In genomic region chr11:3403024-3403423, GRCm38 (mm10) we compare ENCODE assay signal across 19 mouse cellular contexts. TPM values are rescaled to one million over a fixed set of nuclear protein-coding genes. Genes with fewer than 3 reads are reported as not detected.
DNase-seq lines count a peak whose midpoint lies in the region; ATAC-seq and TF ChIP-seq lines count a peak whose summit lies in the region.
"Had no signal": no experiment of that assay in that cellular context is flagged by ENCODE, and none has a peak within 500 bp of the region (broad histone marks: within the 10 kb centered on the region; RNA-seq: fewer than 3 reads in every experiment).

No protein-coding gene starts in this region.

- no peaks in the 10 kb centered on the region for H3K36me3 ChIP-seq in lung, postnatal 0 days (ENCODE audit: insufficient read depth, low read length)
- peaks cover 7% of the 10 kb centered on the region; the same call in 1 of the 2 replicates for H3K36me3 ChIP-seq in liver, embryonic 12.5 days
- H3K36me3 ChIP-seq: forebrain, embryonic 15.5 days; limb, embryonic 10.5 days had no signal

- H3K9me3 ChIP-seq in lung, postnatal 0 days (ENCODE audit: low read length) = no peaks in the 10 kb centered on the region
- H3K9me3 ChIP-seq in liver, embryonic 12.5 days (replicated peaks) = no peaks in the 10 kb centered on the region
- H3K9me3 ChIP-seq: forebrain, embryonic 15.5 days; limb, embryonic 10.5 days had no signal

- H3K9ac ChIP-seq in lung, postnatal 0 days (replicated peaks; ENCODE audit: low read depth) = no peak overlapping the region
- H3K9ac ChIP-seq in liver, embryonic 12.5 days = peak overlapping the region; percentile 52; the same call in 1 of the 2 replicates
- H3K9ac ChIP-seq: forebrain, embryonic 15.5 days had no signal

- no peak overlapping the region for H3K27ac ChIP-seq in lung, postnatal 0 days (ENCODE audit: low read length)
- H3K27ac ChIP-seq in liver, embryonic 12.5 days = peak overlapping the region; percentile 88
- H3K27ac ChIP-seq: forebrain, embryonic 15.5 days; left cerebral cortex, adult 2 months; limb, embryonic 10.5 days had no signal

- TF ChIP-seq EP300 in lung, postnatal 0 days (IDR thresholded peaks at IDR 0.05) = no peak

- 80% methylated on average over 3 of the region's 3 CpGs for WGBS in lung, postnatal 0 days
- WGBS in liver, embryonic 12.5 days (ENCODE audit: insufficient replicate concordance) = 30% methylated on average over 3 of the region's 3 CpGs

- peak; percentile 18 for DNase-seq in lung, postnatal 0 days (ENCODE audit: low spot score)
- no peak for DNase-seq in lung, postnatal 36 days
- peak; percentile 69 for DNase-seq in c-Kit-positive CD71-positive TER-119-negative erythroid progenitor cells, embryonic 14.5 days (ENCODE audit: low read depth)
- DNase-seq in gastrocnemius, postnatal 10 days = no peak
- no peak for DNase-seq in cerebellum, adult 9-10 months
- DNase-seq: adrenal gland, postnatal 14 days; cerebellum, postnatal 14 days; heart, adult 11 months; heart, postnatal 4 days; kidney, adult 18-20 months; lung, adult 2 months had no signal

- ATAC-seq in lung, postnatal 0 days = no peak
- peak; percentile 91 for ATAC-seq in liver, embryonic 12.5 days
- peak; percentile 83 for ATAC-seq in megakaryocyte progenitor cell, adult 5-6 weeks (replicated peaks; ENCODE audit: poor library complexity)
- ATAC-seq in cerebellum, adult (ENCODE audit: insufficient number of reproducible peaks, low FRiP score, low TSS enrichment) = no peak
- ATAC-seq: forebrain, embryonic 15.5 days; hindbrain, embryonic 16.5 days had no signal

- no peak for TF ChIP-seq CTCF in lung, postnatal 0 days (IDR thresholded peaks at IDR 0.05)

- no peaks in the 10 kb centered on the region; the same call in 1 of the 2 replicates for H3K4me1 ChIP-seq in lung, postnatal 0 days (ENCODE audit: insufficient read depth, low read depth, low read length)
- H3K4me1 ChIP-seq in liver, embryonic 12.5 days = peaks cover 68% of the 10 kb centered on the region

- H3K27me3 ChIP-seq in lung, postnatal 0 days (replicated peaks; ENCODE audit: insufficient read depth, low read length) = no peaks in the 10 kb centered on the region
- H3K27me3 ChIP-seq in liver, embryonic 12.5 days (replicated peaks) = no peaks in the 10 kb centered on the region
- H3K27me3 ChIP-seq: forebrain, embryonic 15.5 days had no signal

- H3K4me3 ChIP-seq in lung, postnatal 0 days (ENCODE audit: low read depth, low read length) = no peak overlapping the region
- no peak overlapping the region; the same call in 1 of the 2 replicates for H3K4me3 ChIP-seq in liver, embryonic 12.5 days
- H3K4me3 ChIP-seq: forebrain, embryonic 15.5 days; layer of hippocampus, adult 2 months; left cerebral cortex, adult 2 months; limb, embryonic 10.5 days had no signal

- H3K4me2 ChIP-seq in lung, postnatal 0 days (replicated peaks; ENCODE audit: low read depth, low read length) = no peak overlapping the region
- H3K4me2 ChIP-seq in liver, embryonic 12.5 days = peak overlapping the region; percentile 44
- H3K4me2 ChIP-seq: forebrain, embryonic 15.5 days had no signal

RNA-seq across cellular contexts. Expression of gene Limk2, which starts 6.0 kb away (rescaled TPM):
- polyA plus RNA-seq in lung, postnatal 0 days (2015; fragmentation: Nextera tagmentation; extraction: Ambion mirVana) = 57.2 and 62.0 TPM in 2 replicates
- polyA plus RNA-seq in liver, embryonic 12.5 days (2016; fragmentation: Nextera tagmentation; extraction: Ambion mirVana) = 15.0 and 16.1 TPM in 2 replicates
- total RNA-seq in megakaryocyte progenitor cell, adult 5-6 weeks (2015) = 16.9 and 17.0 TPM in 2 replicates
- 20.1 and 30.0 TPM in 2 replicates for total RNA-seq in megakaryocyte progenitor cell, adult 5-6 weeks (2017)
- total RNA-seq in gastrocnemius, postnatal 10 days (2021) = 10 to 100 TPM; 18.0 to 20.6 TPM

RNA-seq across cellular contexts. Expression of gene Rnf185, which starts 49.1 kb away (rescaled TPM):
- polyA plus RNA-seq in lung, postnatal 0 days (2015; fragmentation: Nextera tagmentation; extraction: Ambion mirVana) = 23.1 and 24.3 TPM in 2 replicates
- polyA plus RNA-seq in liver, embryonic 12.5 days (2016; fragmentation: Nextera tagmentation; extraction: Ambion mirVana) = 9.4 and 9.6 TPM in 2 replicates
- total RNA-seq in megakaryocyte progenitor cell, adult 5-6 weeks (2015) = 16.3 and 17.6 TPM in 2 replicates
- total RNA-seq in megakaryocyte progenitor cell, adult 5-6 weeks (2017) = 8.8 and 15.3 TPM in 2 replicates
- 10 to 100 TPM; 19.6 to 21.3 TPM for total RNA-seq in gastrocnemius, postnatal 10 days (2021)

Comparison
In these comparisons a context has a peak if more than half of its experiments do, and no peak if none do; other contexts are left out.
1. DNase-seq: peak in lung, postnatal 0 days (single experiment) and c-Kit-positive CD71-positive TER-119-negative erythroid progenitor cells, embryonic 14.5 days (single experiment); none in lung, postnatal 36 days (single experiment), gastrocnemius, postnatal 10 days (single experiment) and cerebellum, adult 9-10 months (single experiment).
2. ATAC-seq: peak in liver, embryonic 12.5 days (single experiment) and megakaryocyte progenitor cell, adult 5-6 weeks (single experiment); none in lung, postnatal 0 days (single experiment) and cerebellum, adult (single experiment).